Mouse (Mus musculus): ENCODE results near the gene Alg9. TPM values are rescaled to one million over a fixed set of nuclear protein-coding genes. Genes with fewer than 3 reads are reported as not detected.

Alg9 gene
- polyA plus RNA-seq, 1 experiment from 2014 or later: 23.1 TPM

DNA sequence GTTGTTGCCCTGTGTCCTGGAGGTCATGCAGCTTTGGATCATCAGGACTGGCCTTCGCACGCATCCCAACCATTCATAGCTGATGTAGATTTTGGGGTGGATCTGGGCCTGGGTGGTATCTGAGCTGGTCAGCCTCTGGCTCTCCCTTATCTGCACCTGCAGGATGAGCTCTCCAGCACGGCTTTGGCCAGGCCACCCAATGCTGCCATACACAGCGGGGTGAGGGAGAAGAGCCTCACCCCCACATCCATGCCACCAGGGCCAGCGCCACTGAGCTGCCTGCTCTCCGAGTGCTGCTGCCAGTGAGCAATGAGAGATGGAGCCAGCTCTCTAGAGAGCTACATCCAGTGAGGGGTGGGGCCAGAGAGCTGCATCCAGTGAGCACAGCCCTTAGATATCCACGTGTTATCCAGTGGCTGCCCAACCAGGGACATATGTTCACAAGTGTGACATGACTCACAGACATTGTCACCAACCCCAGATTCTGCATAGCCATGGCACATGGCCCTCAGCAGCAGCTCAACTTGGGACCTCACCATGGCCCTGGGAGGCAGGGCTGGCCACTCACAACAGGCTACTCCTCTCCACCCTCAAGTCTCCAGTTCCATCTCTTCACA is 28.3 kb downstream of the Alg9 start:
- 43% methylated on average over 7 of the region's 7 CpGs for WGBS (ENCODE audit: insufficient replicate concordance)
- H3K36me3 ChIP-seq: peaks cover 73% of the 10 kb centered on the region
- ATAC-seq: peak; percentile 99

DNA sequence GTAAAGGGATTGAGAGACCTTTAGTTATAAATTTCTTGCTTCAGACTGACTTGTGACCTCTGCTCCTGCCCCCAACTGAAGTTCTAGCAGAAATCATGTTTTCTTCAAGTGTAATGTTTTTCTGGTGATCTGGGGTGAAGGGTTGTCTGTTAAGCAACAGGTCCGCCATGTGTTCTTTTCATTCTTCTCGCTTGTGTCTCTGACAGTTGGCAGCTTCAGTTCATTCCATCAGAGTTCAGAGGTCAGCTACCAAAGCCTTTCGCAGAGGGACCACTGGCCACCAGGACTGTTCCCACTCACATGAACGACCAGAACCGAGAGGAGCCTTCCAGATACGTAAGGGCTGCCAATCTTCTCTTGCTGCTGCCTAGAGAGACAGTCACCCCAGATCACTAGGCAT is 33.7 kb downstream of the Alg9 start:
- H3K4me2 ChIP-seq: no peak overlapping the region
- no peak overlapping the region for H3K9ac ChIP-seq
- ATAC-seq: no peak
- no peak overlapping the region for H3K4me3 ChIP-seq
- H3K4me1 ChIP-seq: peaks cover 78% of the 10 kb centered on the region
- H3K36me3 ChIP-seq: peaks cover 71% of the 10 kb centered on the region
- 90% methylated on average over 6 of the region's 6 CpGs for WGBS (ENCODE audit: insufficient replicate concordance)
- H3K27ac ChIP-seq: peak overlapping the region; percentile 53; the same call in 1 of the 2 replicates
- no peaks in the 10 kb centered on the region for H3K27me3 ChIP-seq (replicated peaks)
- H3K9me3 ChIP-seq (replicated peaks): no peaks in the 10 kb centered on the region

More for the DNA sequence above, 28.3 kb downstream of the Alg9 start:
- peak overlapping the region; percentile 48 for H3K4me2 ChIP-seq
- H3K4me1 ChIP-seq: peaks cover 53% of the 10 kb centered on the region
- no peaks in the 10 kb centered on the region for H3K9me3 ChIP-seq (replicated peaks)
- H3K4me3 ChIP-seq: no peak overlapping the region
- peak overlapping the region; percentile 91 for H3K27ac ChIP-seq
- H3K9ac ChIP-seq: peak overlapping the region; percentile 52
- H3K27me3 ChIP-seq (replicated peaks): no peaks in the 10 kb centered on the region

DNA sequence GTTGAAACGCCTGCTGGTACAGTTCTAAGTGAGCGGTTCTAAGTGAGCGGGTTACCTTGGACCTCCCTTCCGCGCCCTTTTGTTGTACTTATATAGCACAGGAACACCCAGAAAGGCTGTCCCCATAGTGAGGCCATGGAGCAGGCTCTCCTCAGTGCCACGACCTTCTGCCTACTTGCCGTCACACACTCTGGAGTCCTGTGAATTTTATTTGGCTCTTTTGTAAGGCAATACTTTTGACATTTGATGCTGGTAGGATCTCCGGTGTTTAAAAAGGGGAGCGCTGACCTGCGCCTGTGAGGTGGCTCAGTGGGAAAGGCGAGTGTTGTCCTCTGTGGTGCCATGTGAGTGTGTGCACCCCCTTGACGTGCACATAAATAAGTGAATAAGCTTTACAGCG is 34.3 kb downstream of the Alg9 start:
- H3K27ac ChIP-seq: peak overlapping the region; percentile 53
- peaks cover 71% of the 10 kb centered on the region for H3K36me3 ChIP-seq
- H3K4me3 ChIP-seq: no peak overlapping the region
- H3K4me1 ChIP-seq: peaks cover 78% of the 10 kb centered on the region
- no peaks in the 10 kb centered on the region for H3K27me3 ChIP-seq (replicated peaks)
- 89% methylated on average over 13 of the region's 13 CpGs for WGBS (ENCODE audit: insufficient replicate concordance)
- ATAC-seq: no peak
- no peak overlapping the region for H3K4me2 ChIP-seq
- H3K9me3 ChIP-seq (replicated peaks): no peaks in the 10 kb centered on the region
- no peak overlapping the region for H3K9ac ChIP-seq

DNA sequence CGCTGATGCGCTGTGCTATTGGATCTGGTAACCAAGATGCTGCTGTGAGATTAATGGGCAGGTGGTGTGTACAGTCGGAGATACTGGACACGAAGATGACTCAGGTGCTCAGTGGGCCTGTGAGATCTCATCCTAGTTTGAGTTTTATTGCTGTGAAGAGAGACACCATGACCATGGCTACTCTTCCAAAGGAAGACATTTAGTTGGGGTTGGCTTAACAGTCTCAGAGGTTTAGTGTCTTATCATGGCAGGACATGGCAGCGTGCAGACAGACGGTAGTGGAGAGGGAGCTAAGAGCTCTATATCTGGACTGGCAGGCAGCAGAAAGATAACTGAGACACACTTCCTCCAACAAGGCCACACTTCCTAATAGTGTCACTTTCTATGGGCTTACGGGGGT is 36.4 kb downstream of the Alg9 start:
- no peaks in the 10 kb centered on the region for H3K9me3 ChIP-seq (replicated peaks)
- H3K27me3 ChIP-seq (replicated peaks): no peaks in the 10 kb centered on the region
- 0 out of 2 replicates have a peak overlapping the region, but pooled peaks have one; percentile 43 for H3K9ac ChIP-seq
- ATAC-seq: peak; percentile 93
- no peak overlapping the region for H3K4me3 ChIP-seq
- peaks cover 64% of the 10 kb centered on the region for H3K36me3 ChIP-seq
- H3K27ac ChIP-seq: peak overlapping the region; percentile 93
- H3K4me2 ChIP-seq: peak overlapping the region; percentile 48
- peaks cover 78% of the 10 kb centered on the region for H3K4me1 ChIP-seq
- 31% methylated on average over 7 of the region's 7 CpGs for WGBS (ENCODE audit: insufficient replicate concordance)

GRCm38 (mm10) chr9:50811746-50812145 is 36.9 kb downstream of the Alg9 start:
- H3K36me3 ChIP-seq: peaks cover 64% of the 10 kb centered on the region
- peaks cover 84% of the 10 kb centered on the region for H3K4me1 ChIP-seq
- H3K27ac ChIP-seq: peak overlapping the region; percentile 93
- H3K4me2 ChIP-seq: peak overlapping the region; percentile 48
- no peak overlapping the region for H3K4me3 ChIP-seq
- H3K27me3 ChIP-seq (replicated peaks): no peaks in the 10 kb centered on the region
- 29% methylated on average over 2 of the region's 2 CpGs for WGBS (ENCODE audit: insufficient replicate concordance)
- H3K9me3 ChIP-seq (replicated peaks): 0 out of 2 replicates have a peak, but pooled peaks cover 3% of the 10 kb centered on the region
- H3K9ac ChIP-seq: peak overlapping the region; percentile 43; the same call in 1 of the 2 replicates
- peak; percentile 60 for ATAC-seq

DNA sequence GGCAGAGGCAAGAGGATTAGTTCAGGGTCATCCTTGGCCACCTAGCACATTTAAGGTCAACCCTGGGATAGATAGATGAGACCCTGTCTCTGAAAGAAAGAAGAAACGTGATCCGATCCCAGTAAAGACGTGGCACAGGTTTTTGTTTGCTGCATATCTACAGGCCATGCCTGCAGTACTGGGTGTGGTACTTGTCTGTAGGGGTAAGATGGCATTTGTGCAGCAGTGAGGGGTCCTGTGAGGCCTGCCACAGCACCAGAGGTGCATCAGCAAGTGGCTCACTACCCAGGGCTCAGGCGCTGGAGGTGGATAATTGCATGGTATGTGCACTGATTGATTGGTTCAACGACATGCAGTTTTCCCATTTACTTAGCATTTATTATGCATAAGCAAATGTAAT is 39.0 kb downstream of the Alg9 start:
- no peak overlapping the region for H3K4me3 ChIP-seq
- no peaks in the 10 kb centered on the region for H3K27me3 ChIP-seq (replicated peaks)
- peaks cover 88% of the 10 kb centered on the region for H3K4me1 ChIP-seq
- H3K27ac ChIP-seq: peak overlapping the region; percentile 93
- peak overlapping the region; percentile 16 for H3K4me2 ChIP-seq
- H3K9me3 ChIP-seq (replicated peaks): 0 out of 2 replicates have a peak, but pooled peaks cover 7% of the 10 kb centered on the region
- 55% methylated on average over 5 of the region's 5 CpGs for WGBS (ENCODE audit: insufficient replicate concordance)
- peak; percentile 76 for ATAC-seq
- no peak overlapping the region for H3K9ac ChIP-seq
- peaks cover 68% of the 10 kb centered on the region for H3K36me3 ChIP-seq

- Histone ChIP-seq H3K27me3 (replicated peaks) (no peaks in the 10 kb centered on the region), H3K4me3 (no peak overlapping the region), H3K4me2 (no peak overlapping the region), H3K4me1 (peaks cover 72% of the 10 kb centered on the region), H3K36me3 (peaks cover 62% of the 10 kb centered on the region), H3K9ac (no peak overlapping the region), H3K9me3 (replicated peaks) (0 out of 2 replicates have a peak, but pooled peaks cover 7% of the 10 kb centered on the region), H3K27ac (peak overlapping the region; percentile 76)
- WGBS (ENCODE audit: insufficient replicate concordance): 92% methylated on average over 4 of the region's 4 CpGs
- no peak for ATAC-seq
These were observed 40.8 kb downstream of the Alg9 start for GRCm38 (mm10) chr9:50815666-50816065.

- peak overlapping the region; percentile 76 for H3K27ac ChIP-seq
- H3K4me3 ChIP-seq: no peak overlapping the region
- peak; percentile 89 for ATAC-seq
- H3K36me3 ChIP-seq: peaks cover 62% of the 10 kb centered on the region
- WGBS (ENCODE audit: insufficient replicate concordance): 55% methylated on average over 1 of the region's 1 CpGs
- H3K27me3 ChIP-seq (replicated peaks): no peaks in the 10 kb centered on the region
- H3K9ac ChIP-seq: no peak overlapping the region
- H3K4me2 ChIP-seq: no peak overlapping the region
- 0 out of 2 replicates have a peak, but pooled peaks cover 7% of the 10 kb centered on the region for H3K9me3 ChIP-seq (replicated peaks)
- peaks cover 72% of the 10 kb centered on the region for H3K4me1 ChIP-seq
These were observed 41.7 kb downstream of the Alg9 start for GRCm38 (mm10) chr9:50816512-50816911.

GRCm38 (mm10) chr9:50818050-50818449 is 43.2 kb downstream of the Alg9 start:
- Histone ChIP-seq H3K27ac (peak overlapping the region; percentile 11; the same call in 1 of the 2 replicates), H3K36me3 (peaks cover 70% of the 10 kb centered on the region), H3K4me2 (no peak overlapping the region), H3K9ac (no peak overlapping the region), H3K27me3 (replicated peaks) (no peaks in the 10 kb centered on the region), H3K9me3 (replicated peaks) (0 out of 2 replicates have a peak, but pooled peaks cover 7% of the 10 kb centered on the region), H3K4me3 (no peak overlapping the region), H3K4me1 (peaks cover 72% of the 10 kb centered on the region)
- WGBS (ENCODE audit: insufficient replicate concordance): 73% methylated on average over 6 of the region's 6 CpGs
- no peak for ATAC-seq

DNA sequence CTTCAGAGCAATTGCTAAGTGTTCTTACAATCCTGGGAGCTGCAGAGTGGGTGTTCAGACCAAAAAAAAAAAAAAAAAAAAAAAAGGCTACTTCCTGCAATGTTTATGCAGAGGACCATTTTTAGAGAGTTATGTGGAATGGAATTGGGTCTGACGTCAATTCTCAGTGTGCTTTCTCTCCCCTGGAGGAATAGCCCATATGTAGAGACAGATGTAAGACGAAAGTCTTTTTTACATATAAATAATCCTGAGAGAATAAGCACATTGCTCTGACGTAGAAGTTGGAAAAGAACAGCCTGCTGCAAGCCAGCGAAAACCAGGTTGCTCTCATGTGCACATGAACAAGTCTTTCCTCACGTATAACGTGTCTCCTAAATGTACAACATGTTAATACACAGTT is 44.9 kb downstream of the Alg9 start:
- no peak overlapping the region for H3K9ac ChIP-seq
- ATAC-seq: no peak
- peaks cover 76% of the 10 kb centered on the region for H3K4me1 ChIP-seq
- peaks cover 62% of the 10 kb centered on the region for H3K36me3 ChIP-seq
- H3K4me2 ChIP-seq: no peak overlapping the region
- 0 out of 2 replicates have a peak, but pooled peaks cover 7% of the 10 kb centered on the region for H3K9me3 ChIP-seq (replicated peaks)
- WGBS (ENCODE audit: insufficient replicate concordance): 80% methylated on average over 6 of the region's 6 CpGs
- H3K27ac ChIP-seq: peak overlapping the region; percentile 10; the same call in 1 of the 2 replicates
- no peaks in the 10 kb centered on the region for H3K27me3 ChIP-seq (replicated peaks)
- no peak overlapping the region for H3K4me3 ChIP-seq

- no peak for ATAC-seq
- peaks cover 78% of the 10 kb centered on the region for H3K4me1 ChIP-seq
- no peaks in the 10 kb centered on the region for H3K27me3 ChIP-seq (replicated peaks)
- no peak overlapping the region for H3K9ac ChIP-seq
- peaks cover 51% of the 10 kb centered on the region for H3K36me3 ChIP-seq
- 0 out of 2 replicates have a peak, but pooled peaks cover 4% of the 10 kb centered on the region for H3K9me3 ChIP-seq (replicated peaks)
- 89% methylated on average over 6 of the region's 6 CpGs for WGBS (ENCODE audit: insufficient replicate concordance)
- H3K4me3 ChIP-seq: no peak overlapping the region
- H3K27ac ChIP-seq: peak overlapping the region; percentile 94; the same call in 1 of the 2 replicates
- H3K4me2 ChIP-seq: no peak overlapping the region
These were observed 46.8 kb downstream of the Alg9 start for GRCm38 (mm10) chr9:50821651-50822050.

DNA sequence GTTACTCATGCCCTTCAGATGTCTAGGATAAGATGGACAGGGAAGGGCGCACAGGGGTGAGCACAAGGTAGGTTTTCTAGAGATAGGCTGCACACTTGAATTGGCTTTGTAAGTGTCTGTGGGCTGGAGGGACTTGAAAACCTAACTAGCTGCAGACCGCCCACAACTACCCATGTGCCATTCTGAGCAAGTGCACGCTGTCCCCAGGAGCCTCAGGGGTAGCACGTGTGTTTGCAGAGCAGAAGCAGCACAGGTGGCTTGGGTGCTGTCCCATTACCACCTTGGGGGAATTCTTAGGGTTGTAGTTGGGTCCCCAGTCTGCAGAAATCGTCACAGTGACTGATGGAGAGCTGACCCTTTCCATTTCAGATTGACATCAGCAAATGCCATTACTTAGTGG is 47.4 kb downstream of the Alg9 start:
- Histone ChIP-seq H3K27me3 (replicated peaks) (no peaks in the 10 kb centered on the region), H3K4me2 (no peak overlapping the region), H3K4me3 (no peak overlapping the region), H3K36me3 (peaks cover 45% of the 10 kb centered on the region), H3K27ac (peak overlapping the region; percentile 94; the same call in 1 of the 2 replicates), H3K4me1 (peaks cover 72% of the 10 kb centered on the region), H3K9ac (no peak overlapping the region), H3K9me3 (replicated peaks) (no peaks in the 10 kb centered on the region)
- WGBS (ENCODE audit: insufficient replicate concordance): 88% methylated on average over 5 of the region's 5 CpGs
- no peak for ATAC-seq
